Mouse (Mus musculus) left cerebral cortex, adult 9 months (tissue): ENCODE results near the gene Slc35a5.

Experiments used
- DNase-seq, 2 experiments: peaks; one replicate each; pipeline ENCODE4 v3.0.0; 2022; ENCODE audit warnings: low spot score in 2 of 2

Gene Slc35a5

GRCm38 (mm10) chr16:45158522-45159388 lies at the start of gene Slc35a5, which contains the start of gene Atg3:
Gene Slc35a5, minus strand, starts transcription at chr16:45158706.
Gene Atg3, plus strand, starts transcription at chr16:45158785.
- peak; percentile 91 to 94 for DNase-seq

GRCm38 (mm10) chr16:45204859-45205670 lies 46.6 kb upstream of the Slc35a5 start:
- DNase-seq, result no peak

GRCm38 (mm10) chr16:45204438-45204837 lies 45.9 kb upstream of the Slc35a5 start:
- DNase-seq, result no peak

GRCm38 (mm10) chr16:45201395-45201794 lies 42.9 kb upstream of the Slc35a5 start:
- no peak for DNase-seq

GRCm38 (mm10) chr16:45196816-45197215 lies 38.3 kb upstream of the Slc35a5 start:
- DNase-seq, result peak in 1 of 2 experiments; percentile 80

- peak in 1 of 2 experiments; percentile 79 for DNase-seq
Measured at GRCm38 (mm10) chr16:45192613-45193012, 34.1 kb upstream of the Slc35a5 start.

- no peak for DNase-seq
Measured at GRCm38 (mm10) chr16:45181824-45182223, 23.3 kb upstream of the Slc35a5 start.

- DNase-seq, result no peak
Measured at GRCm38 (mm10) chr16:45178552-45178951, 20.0 kb upstream of the Slc35a5 start.

GRCm38 (mm10) chr16:45159389-45159716 lies 847 bp upstream of the Slc35a5 start:
- DNase-seq, result no peak

GRCm38 (mm10) chr16:45158136-45158521 lies 377 bp downstream of the Slc35a5 start:
- DNase-seq, result peak in 1 of 2 experiments; percentile 65

- DNase-seq, result no peak
Measured at GRCm38 (mm10) chr16:45154741-45155250, 3.7 kb downstream of the Slc35a5 start.

- DNase-seq, result no peak
Measured at GRCm38 (mm10) chr16:45148488-45149082, 9.9 kb downstream of the Slc35a5 start.

- DNase-seq, result no peak
Measured at GRCm38 (mm10) chr16:45145119-45145518, 13.4 kb downstream of the Slc35a5 start.

- DNase-seq, result no peak
Measured at GRCm38 (mm10) chr16:45142565-45142964, 15.9 kb downstream of the Slc35a5 start.

- DNase-seq, result no peak
Measured at GRCm38 (mm10) chr16:45141711-45142110, 16.8 kb downstream of the Slc35a5 start.

GRCm38 (mm10) chr16:45127936-45128710 lies 30.4 kb downstream of the Slc35a5 start:
- peak; percentile 45 to 70 for DNase-seq

GRCm38 (mm10) chr16:45124230-45125203 lies 34.0 kb downstream of the Slc35a5 start:
- no peak for DNase-seq

- peak in 1 of 2 experiments; percentile 36 for DNase-seq
Measured at GRCm38 (mm10) chr16:45122571-45122970, 35.9 kb downstream of the Slc35a5 start.

GRCm38 (mm10) chr16:45120844-45121425 lies 37.6 kb downstream of the Slc35a5 start:
- DNase-seq, result no peak

GRCm38 (mm10) chr16:45118760-45119159 lies 39.7 kb downstream of the Slc35a5 start:
- no peak for DNase-seq
